9 mouse cellular contexts compared by ENCODE assay signal in genomic region chr17:33757231-33757630, GRCm38 (mm10). TPM values are rescaled to one million over a fixed set of nuclear protein-coding genes. Genes with fewer than 3 reads are reported as not detected.
A peak's percentile ranks its signal among the peaks of the same experiment; 100 is the strongest.
DNase-seq lines count a peak whose midpoint lies in the region; ATAC-seq and TF ChIP-seq lines count a peak whose summit lies in the region.
"Had no signal": no experiment of that assay in that cellular context is flagged by ENCODE, and none has a peak within 500 bp of the region (broad histone marks: within the 10 kb centered on the region; RNA-seq: fewer than 3 reads in every experiment).

No protein-coding gene starts in this region.

- no peak overlapping the region for H3K4me3 ChIP-seq in lung, embryonic 15.5 days
- no peak overlapping the region for H3K4me3 ChIP-seq in lung, postnatal 0 days (ENCODE audit: low read depth, low read length)

- peaks cover 41% of the 10 kb centered on the region for H3K4me1 ChIP-seq in lung, embryonic 15.5 days
- H3K4me1 ChIP-seq in lung, postnatal 0 days (ENCODE audit: insufficient read depth, low read depth, low read length): peaks cover 33% of the 10 kb centered on the region

- no peaks in the 10 kb centered on the region for H3K27me3 ChIP-seq in lung, embryonic 15.5 days
- H3K27me3 ChIP-seq in lung, postnatal 0 days (replicated peaks; ENCODE audit: insufficient read depth, low read length): no peaks in the 10 kb centered on the region

- ATAC-seq in lung, embryonic 15.5 days (ENCODE audit: borderline replicate concordance, extremely low read depth, low FRiP score, low TSS enrichment): no peak
- ATAC-seq in lung, postnatal 0 days: no peak
- ATAC-seq in erythroblast, adult 5-6 weeks (replicated peaks; ENCODE audit: low FRiP score, poor library complexity, severe bottlenecking): no peak

- no peak overlapping the region for H3K27ac ChIP-seq in lung, embryonic 15.5 days
- H3K27ac ChIP-seq in lung, postnatal 0 days (ENCODE audit: low read length): peak overlapping the region; percentile 29; the same call in 1 of the 2 replicates
- H3K27ac ChIP-seq: macrophage had no signal

- DNase-seq in lung, postnatal 14 days: no peak
- peak; percentile 27 to 42 for DNase-seq in cerebellum, postnatal 10 days
- DNase-seq in heart, postnatal 36 days: peak; percentile 32 to 43
- no peak for DNase-seq in lung, postnatal 0 days (ENCODE audit: low spot score)
- no peak for DNase-seq in left cerebral cortex, postnatal 10 days (ENCODE audit: extremely low spot score in 1 of 2, low spot score in 2 of 2)
- no peak for DNase-seq in thymus, postnatal 0 days (ENCODE audit: low spot score)

- intact Hi-C loops in heart, postnatal 36 days (cut with DNase I): loop anchor here (2.0 kb wide), 1 partner anchor 22 kb away; no protein-coding TSS in a partner anchor
- intact Hi-C loops in left cerebral cortex, postnatal 10 days (cut with DNase I): no loop called here

- TF ChIP-seq CTCF in lung, postnatal 0 days (IDR thresholded peaks at IDR 0.05): no peak

- 58% methylated on average over 4 of the region's 4 CpGs for WGBS in lung, embryonic 15.5 days
- 49% methylated on average over 4 of the region's 4 CpGs for WGBS in lung, postnatal 0 days

- no peak overlapping the region for H3K9ac ChIP-seq in lung, embryonic 15.5 days
- no peak overlapping the region for H3K9ac ChIP-seq in lung, postnatal 0 days (replicated peaks; ENCODE audit: low read depth)

- no peaks in the 10 kb centered on the region for H3K36me3 ChIP-seq in lung, embryonic 15.5 days
- H3K36me3 ChIP-seq in lung, postnatal 0 days (ENCODE audit: insufficient read depth, low read length): no peaks in the 10 kb centered on the region

- TF ChIP-seq EP300 in lung, postnatal 0 days (IDR thresholded peaks at IDR 0.05): no peak

- H3K9me3 ChIP-seq in lung, embryonic 15.5 days: no peaks in the 10 kb centered on the region
- no peaks in the 10 kb centered on the region for H3K9me3 ChIP-seq in lung, postnatal 0 days (ENCODE audit: low read length)

- H3K4me2 ChIP-seq in lung, embryonic 15.5 days: 0 out of 2 replicates have a peak overlapping the region, but pooled peaks have one; percentile 3
- H3K4me2 ChIP-seq in lung, postnatal 0 days (replicated peaks; ENCODE audit: low read depth, low read length): peak overlapping the region; percentile 22; the same call in 1 of the 2 replicates

RNA-seq across cellular contexts. Expression of gene Rab11b, which starts 3.1 kb away (rescaled TPM):
- 281 and 306 TPM in 2 replicates for polyA plus RNA-seq in lung, embryonic 15.5 days (2015; fragmentation: Nextera tagmentation; extraction: Ambion mirVana)
- 100 to 1,000 TPM; 269 to 304 TPM for total RNA-seq in heart, postnatal 36 days (2021)
- polyA plus RNA-seq in lung, postnatal 0 days (2015; fragmentation: Nextera tagmentation; extraction: Ambion mirVana): 258 and 279 TPM in 2 replicates
- total RNA-seq in left cerebral cortex, postnatal 10 days (2021): 100 to 1,000 TPM; 336 to 350 TPM
- 43.9 and 50.9 TPM in 2 replicates for total RNA-seq in erythroblast, adult 5-6 weeks (2015; ENCODE audit: low replicate concordance)
- total RNA-seq in erythroblast, adult 5-6 weeks (2017; ENCODE audit: low replicate concordance): 28.1 and 36.7 TPM in 2 replicates
- polyA plus RNA-seq in thymus, postnatal 0 days (2015; fragmentation: Nextera tagmentation; extraction: Ambion mirVana): 214 and 227 TPM in 2 replicates

RNA-seq across cellular contexts. Expression of gene Angptl4, which starts 24.4 kb away (rescaled TPM):
- polyA plus RNA-seq in lung, embryonic 15.5 days (2015; fragmentation: Nextera tagmentation; extraction: Ambion mirVana): 43.7 and 47.0 TPM in 2 replicates
- 10 to 100 TPM; 18.2 to 58.8 TPM for total RNA-seq in heart, postnatal 36 days (2021)
- 125 and 137 TPM in 2 replicates for polyA plus RNA-seq in lung, postnatal 0 days (2015; fragmentation: Nextera tagmentation; extraction: Ambion mirVana)
- total RNA-seq in left cerebral cortex, postnatal 10 days (2021): 1 to 10 TPM; 5.2 to 9.1 TPM
- total RNA-seq in erythroblast, adult 5-6 weeks (2015; ENCODE audit: low replicate concordance): 0.96 and 1.5 TPM in 2 replicates
- 1.1 and 4.3 TPM in 2 replicates for total RNA-seq in erythroblast, adult 5-6 weeks (2017; ENCODE audit: low replicate concordance)
- 28.7 and 36.7 TPM in 2 replicates for polyA plus RNA-seq in thymus, postnatal 0 days (2015; fragmentation: Nextera tagmentation; extraction: Ambion mirVana)

RNA-seq across cellular contexts. Expression of gene March2, which starts 38.8 kb away (rescaled TPM):
- polyA plus RNA-seq in lung, embryonic 15.5 days (2015; fragmentation: Nextera tagmentation; extraction: Ambion mirVana): 58.8 and 60.7 TPM in 2 replicates
- 100 to 1,000 TPM; 141 to 157 TPM for total RNA-seq in heart, postnatal 36 days (2021)
- polyA plus RNA-seq in lung, postnatal 0 days (2015; fragmentation: Nextera tagmentation; extraction: Ambion mirVana): 104 and 106 TPM in 2 replicates
- 10 to 100 TPM; 81.5 to 82.1 TPM for total RNA-seq in left cerebral cortex, postnatal 10 days (2021)
- 910 and 992 TPM in 2 replicates for total RNA-seq in erythroblast, adult 5-6 weeks (2015; ENCODE audit: low replicate concordance)
- 1,070 and 1,140 TPM in 2 replicates for total RNA-seq in erythroblast, adult 5-6 weeks (2017; ENCODE audit: low replicate concordance)
- polyA plus RNA-seq in thymus, postnatal 0 days (2015; fragmentation: Nextera tagmentation; extraction: Ambion mirVana): 83.3 and 90.7 TPM in 2 replicates

RNA-seq across cellular contexts. Expression of gene Kank3, which starts 53.1 kb away (rescaled TPM):
- polyA plus RNA-seq in lung, embryonic 15.5 days (2015; fragmentation: Nextera tagmentation; extraction: Ambion mirVana): 68.0 and 77.8 TPM in 2 replicates
- total RNA-seq in heart, postnatal 36 days (2021): 10 to 100 TPM; 55.7 to 81.7 TPM
- polyA plus RNA-seq in lung, postnatal 0 days (2015; fragmentation: Nextera tagmentation; extraction: Ambion mirVana): 186 and 211 TPM in 2 replicates
- total RNA-seq in left cerebral cortex, postnatal 10 days (2021): 10 to 100 TPM; 37.9 to 38.2 TPM
- not detected in 2 replicates for total RNA-seq in erythroblast, adult 5-6 weeks (2015; ENCODE audit: low replicate concordance)
- total RNA-seq in erythroblast, adult 5-6 weeks (2017; ENCODE audit: low replicate concordance): 0.42 and 1.3 TPM in 2 replicates
- polyA plus RNA-seq in thymus, postnatal 0 days (2015; fragmentation: Nextera tagmentation; extraction: Ambion mirVana): 19.1 and 22.0 TPM in 2 replicates

Comparison
In these comparisons a context has a peak if more than half of its experiments do, and no peak if none do; other contexts are left out.
1. DNase-seq: peak in cerebellum, postnatal 10 days (2 of 2) and heart, postnatal 36 days (2 of 2); none in lung, postnatal 14 days (single experiment), lung, postnatal 0 days (single experiment), left cerebral cortex, postnatal 10 days (0 of 2) and thymus, postnatal 0 days (single experiment).
2. RNA of gene Rab11b, which starts 3.1 kb away (total RNA-seq): 336 to 350 TPM in left cerebral cortex, postnatal 10 days and 269 to 304 TPM in heart, postnatal 36 days; 28.1 to 50.9 TPM in erythroblast, adult 5-6 weeks; every median in the first group is over 4 times any median in the second.
3. RNA of gene March2, which starts 38.8 kb away (total RNA-seq): 910 to 1,140 TPM in erythroblast, adult 5-6 weeks; 141 to 157 TPM in heart, postnatal 36 days and 81.5 to 82.1 TPM in left cerebral cortex, postnatal 10 days; every median in the first group is over 4 times any median in the second.